ENCODE assay signal across 8 mouse cellular contexts in genomic region chr19:5529325-5530137, GRCm38 (mm10). TPM values are rescaled to one million over a fixed set of nuclear protein-coding genes. Genes with fewer than 3 reads are reported as not detected.
DNase-seq lines count a peak whose midpoint lies in the region; ATAC-seq and TF ChIP-seq lines count a peak whose summit lies in the region.

No protein-coding gene starts in this region.

- WGBS in forebrain, embryonic 16.5 days: 8% methylated on average over 20 of the region's 20 CpGs
- 14% methylated on average over 20 of the region's 20 CpGs for WGBS in neural tube, embryonic 14.5 days

- peaks cover 13% of the 10 kb centered on the region for H3K4me1 ChIP-seq in G1E (ENCODE audit: insufficient read depth, low read depth, low read length)
- H3K4me1 ChIP-seq in forebrain, embryonic 16.5 days (replicated peaks; ENCODE audit: control insufficient read depth, insufficient read depth, low read length): peaks cover 11% of the 10 kb centered on the region
- H3K4me1 ChIP-seq in neural tube, embryonic 14.5 days (ENCODE audit: control insufficient read depth, insufficient read depth, low read length): 0 out of 2 replicates have a peak, but pooled peaks cover 3% of the 10 kb centered on the region
- peaks cover 4% of the 10 kb centered on the region; the same call in 1 of the 2 replicates for H3K4me1 ChIP-seq in testis, adult 2 months (ENCODE audit: control insufficient read depth, insufficient read depth, low read length)

- H3K4me2 ChIP-seq in forebrain, embryonic 16.5 days (ENCODE audit: low read length): peak overlapping the region; percentile 37
- H3K4me2 ChIP-seq in neural tube, embryonic 14.5 days (ENCODE audit: low read depth, low read length): no peak overlapping the region

- no peak overlapping the region for H3K9ac ChIP-seq in forebrain, embryonic 16.5 days (replicated peaks; ENCODE audit: low read depth, low read length)
- no peak overlapping the region for H3K9ac ChIP-seq in neural tube, embryonic 14.5 days (replicated peaks; ENCODE audit: low read depth, low read length)

- H3K9me3 ChIP-seq in G1E (replicated peaks): no peaks in the 10 kb centered on the region
- no peaks in the 10 kb centered on the region for H3K9me3 ChIP-seq in forebrain, embryonic 16.5 days (ENCODE audit: control insufficient read depth, low read length)
- no peaks in the 10 kb centered on the region for H3K9me3 ChIP-seq in neural tube, embryonic 14.5 days (ENCODE audit: control insufficient read depth, low read length)

- no peak for TF ChIP-seq POLR2A in testis, adult 2 months (IDR thresholded peaks at IDR 0.05; ENCODE audit: control insufficient read depth, low read depth, low read length)

- peak overlapping the region; percentile 58; the same call in 1 of the 2 replicates for H3K4me3 ChIP-seq in G1E (ENCODE audit: low read depth, low read length)
- H3K4me3 ChIP-seq in forebrain, embryonic 16.5 days (replicated peaks; ENCODE audit: low read length): 0 out of 2 replicates have a peak overlapping the region, but pooled peaks have one; percentile 5
- no peak overlapping the region for H3K4me3 ChIP-seq in neural tube, embryonic 14.5 days (ENCODE audit: low read depth, low read length)
- H3K4me3 ChIP-seq in testis, adult 2 months (ENCODE audit: control insufficient read depth, low read depth, low read length): peak overlapping the region; percentile 39

- no peak overlapping the region for H3K27ac ChIP-seq in forebrain, embryonic 16.5 days (ENCODE audit: low read length)
- no peak overlapping the region for H3K27ac ChIP-seq in neural tube, embryonic 14.5 days (ENCODE audit: low read depth, low read length)
- no peak overlapping the region for H3K27ac ChIP-seq in testis, adult 2 months (ENCODE audit: control insufficient read depth, insufficient read depth, low read depth, low read length)

- H3K36me3 ChIP-seq in G1E (replicated peaks): no peaks in the 10 kb centered on the region
- H3K36me3 ChIP-seq in forebrain, embryonic 16.5 days (ENCODE audit: control insufficient read depth, insufficient read depth): no peaks in the 10 kb centered on the region
- H3K36me3 ChIP-seq in neural tube, embryonic 14.5 days (ENCODE audit: control insufficient read depth, insufficient read depth, low read length): no peaks in the 10 kb centered on the region
- H3K36me3 ChIP-seq in testis, adult 2 months (ENCODE audit: control insufficient read depth, insufficient read depth, low read length): no peaks in the 10 kb centered on the region; the same call in 1 of the 2 replicates

- ATAC-seq in G1E (ENCODE audit: extremely low read depth, insufficient number of reproducible peaks, low FRiP score, poor library complexity, severe bottlenecking): peak; percentile 68
- peak; percentile 91 for ATAC-seq in forebrain, embryonic 16.5 days
- ATAC-seq in neural tube, embryonic 14.5 days (ENCODE audit: low read depth): peak; percentile 77

- peak; percentile 89 for DNase-seq in G1E (ENCODE audit: low spot score)
- peak; percentile 93 for DNase-seq in cerebellum, adult 11-12 months
- peak; percentile 97 to 99 for DNase-seq in heart, postnatal 36 days
- DNase-seq in layer of hippocampus, adult 18-20 months (ENCODE audit: low spot score in 2 of 2): peak; percentile 82 to 94
- DNase-seq in lung, adult 18-20 months: peak; percentile 97 to 98

- TF ChIP-seq CTCF in G1E (IDR thresholded peaks at IDR 0.05; ENCODE audit: low read depth, low read length): peak; percentile 94
- peak; percentile 95 for TF ChIP-seq CTCF in testis, adult 2 months (IDR thresholded peaks at IDR 0.05; ENCODE audit: control insufficient read depth, insufficient read depth, insufficient replicate concordance, low read depth, low read length)

- intact Hi-C loops in heart, postnatal 36 days (cut with DNase I): loop anchor here (1.0 to 2.0 kb wide), 2 partner anchors 39 to 249 kb away; partner anchors contain the start of gene Ap5b1

- H3K27me3 ChIP-seq in G1E (ENCODE audit: insufficient read depth, low read length): peaks cover 41% of the 10 kb centered on the region
- H3K27me3 ChIP-seq in forebrain, embryonic 16.5 days (replicated peaks; ENCODE audit: control insufficient read depth, insufficient read depth, low read length): no peaks in the 10 kb centered on the region
- H3K27me3 ChIP-seq in neural tube, embryonic 14.5 days (ENCODE audit: control insufficient read depth, insufficient read depth, low read length): no peaks in the 10 kb centered on the region
- no peaks in the 10 kb centered on the region for H3K27me3 ChIP-seq in testis, adult 2 months (ENCODE audit: control insufficient read depth, insufficient read depth, low read length)

RNA-seq across cellular contexts. Expression of gene Snx32, which starts 19.2 kb away (rescaled TPM):
- total RNA-seq in G1E (2014; fragmentation: Nextera tagmentation) (9.8 and 12.6 TPM in 2 replicates), G1E (2017) (12.0 and 13.3 TPM in 2 replicates)
- 1.6 and 2.0 TPM in 2 replicates for polyA plus RNA-seq in G1E (2012)
- polyA plus RNA-seq in forebrain, embryonic 16.5 days (2015; fragmentation: Nextera tagmentation; extraction: Ambion mirVana): 76.1 and 87.8 TPM in 2 replicates
- 1 to 10 TPM; 5.1 TPM for total RNA-seq in heart, postnatal 36 days (2021)
- total RNA-seq in layer of hippocampus, adult 18-20 months (2021): 10 to 100 TPM; 79.9 to 85.2 TPM
- polyA plus RNA-seq in neural tube, embryonic 14.5 days (2014; fragmentation: Nextera tagmentation; extraction: Ambion mirVana): 95.2 and 107 TPM in 2 replicates
- polyA plus RNA-seq in testis, adult 2 months (2012; rRNA removed): 11.0 and 12.7 TPM in 2 replicates

RNA-seq across cellular contexts. Expression of gene 1700020D05Rik, which starts 25.9 kb away (rescaled TPM):
- total RNA-seq in G1E (2014; fragmentation: Nextera tagmentation) (0.73 and 4.0 TPM in 2 replicates), G1E (2017) (2.1 and 2.7 TPM in 2 replicates)
- 0.12 and 0.36 TPM in 2 replicates for polyA plus RNA-seq in G1E (2012)
- 0.32 and 0.70 TPM in 2 replicates for polyA plus RNA-seq in forebrain, embryonic 16.5 days (2015; fragmentation: Nextera tagmentation; extraction: Ambion mirVana)
- under 1 TPM; 0.58 to 0.70 TPM for total RNA-seq in heart, postnatal 36 days (2021)
- total RNA-seq in layer of hippocampus, adult 18-20 months (2021): 1 to 10 TPM; 4.3 to 6.4 TPM
- polyA plus RNA-seq in neural tube, embryonic 14.5 days (2014; fragmentation: Nextera tagmentation; extraction: Ambion mirVana): 0.71 and 0.75 TPM in 2 replicates
- 289 and 311 TPM in 2 replicates for polyA plus RNA-seq in testis, adult 2 months (2012; rRNA removed)

RNA-seq across cellular contexts. Expression of gene Ovol1, which starts 30.9 kb away (rescaled TPM):
- total RNA-seq in G1E (2014; fragmentation: Nextera tagmentation) (not detected in 2 replicates), G1E (2017) (0.05 and 0.06 TPM in 2 replicates)
- polyA plus RNA-seq in G1E (2012): not detected in 2 replicates
- polyA plus RNA-seq in forebrain, embryonic 16.5 days (2015; fragmentation: Nextera tagmentation; extraction: Ambion mirVana): 0.08 and 0.09 TPM in 2 replicates
- total RNA-seq in heart, postnatal 36 days (2021): not detected
- not detected for total RNA-seq in layer of hippocampus, adult 18-20 months (2021)
- polyA plus RNA-seq in neural tube, embryonic 14.5 days (2014; fragmentation: Nextera tagmentation; extraction: Ambion mirVana): 0.14 TPM in 1 of 2 replicates, not detected in the other
- 8.5 and 10.1 TPM in 2 replicates for polyA plus RNA-seq in testis, adult 2 months (2012; rRNA removed)

RNA-seq across cellular contexts. Expression of gene Ap5b1, which starts 38.3 kb away (rescaled TPM):
- total RNA-seq in G1E (2014; fragmentation: Nextera tagmentation): 8.5 and 11.0 TPM in 2 replicates
- total RNA-seq in G1E (2017): 5.5 and 6.5 TPM in 2 replicates
- 15.5 and 16.4 TPM in 2 replicates for polyA plus RNA-seq in G1E (2012)
- 1.9 and 2.0 TPM in 2 replicates for polyA plus RNA-seq in forebrain, embryonic 16.5 days (2015; fragmentation: Nextera tagmentation; extraction: Ambion mirVana)
- 1 to 10 TPM; 3.1 to 3.4 TPM for total RNA-seq in heart, postnatal 36 days (2021)
- 1 to 10 TPM; 6.4 to 6.5 TPM for total RNA-seq in layer of hippocampus, adult 18-20 months (2021)
- polyA plus RNA-seq in neural tube, embryonic 14.5 days (2014; fragmentation: Nextera tagmentation; extraction: Ambion mirVana): 2.6 and 3.7 TPM in 2 replicates
- 15.4 and 16.7 TPM in 2 replicates for polyA plus RNA-seq in testis, adult 2 months (2012; rRNA removed)

RNA-seq across cellular contexts. Expression of gene Cfl1, which starts 39.3 kb away (rescaled TPM):
- 1,228 and 1,288 TPM in 2 replicates for total RNA-seq in G1E (2014; fragmentation: Nextera tagmentation)
- total RNA-seq in G1E (2017): 1,086 and 1,192 TPM in 2 replicates
- polyA plus RNA-seq in G1E (2012): 853 and 1,308 TPM in 2 replicates
- 3,630 and 3,701 TPM in 2 replicates for polyA plus RNA-seq in forebrain, embryonic 16.5 days (2015; fragmentation: Nextera tagmentation; extraction: Ambion mirVana)
- 100 to 1,000 TPM; 174 to 188 TPM for total RNA-seq in heart, postnatal 36 days (2021)
- 1,000 to 10,000 TPM; 1,259 to 1,272 TPM for total RNA-seq in layer of hippocampus, adult 18-20 months (2021)
- polyA plus RNA-seq in neural tube, embryonic 14.5 days (2014; fragmentation: Nextera tagmentation; extraction: Ambion mirVana): 3,473 and 3,739 TPM in 2 replicates
- 225 and 243 TPM in 2 replicates for polyA plus RNA-seq in testis, adult 2 months (2012; rRNA removed)

Comparison
In these comparisons a context has a peak if more than half of its experiments do, and no peak if none do; other contexts are left out.
1. RNA of gene 1700020D05Rik, which starts 25.9 kb away (polyA plus RNA-seq): 289 to 311 TPM in testis, adult 2 months; 0.71 to 0.75 TPM in neural tube, embryonic 14.5 days, 0.32 to 0.70 TPM in forebrain, embryonic 16.5 days and 0.12 to 0.36 TPM in G1E; every median in the first group is over 100 times any median in the second.
2. Peak in every context shown above with its lines, with median percentiles within 50 percentile points of each other: ATAC-seq and DNase-seq.